Comparison of ENCODE assay signal across 10 mouse cellular contexts in the genomic region with DNA sequence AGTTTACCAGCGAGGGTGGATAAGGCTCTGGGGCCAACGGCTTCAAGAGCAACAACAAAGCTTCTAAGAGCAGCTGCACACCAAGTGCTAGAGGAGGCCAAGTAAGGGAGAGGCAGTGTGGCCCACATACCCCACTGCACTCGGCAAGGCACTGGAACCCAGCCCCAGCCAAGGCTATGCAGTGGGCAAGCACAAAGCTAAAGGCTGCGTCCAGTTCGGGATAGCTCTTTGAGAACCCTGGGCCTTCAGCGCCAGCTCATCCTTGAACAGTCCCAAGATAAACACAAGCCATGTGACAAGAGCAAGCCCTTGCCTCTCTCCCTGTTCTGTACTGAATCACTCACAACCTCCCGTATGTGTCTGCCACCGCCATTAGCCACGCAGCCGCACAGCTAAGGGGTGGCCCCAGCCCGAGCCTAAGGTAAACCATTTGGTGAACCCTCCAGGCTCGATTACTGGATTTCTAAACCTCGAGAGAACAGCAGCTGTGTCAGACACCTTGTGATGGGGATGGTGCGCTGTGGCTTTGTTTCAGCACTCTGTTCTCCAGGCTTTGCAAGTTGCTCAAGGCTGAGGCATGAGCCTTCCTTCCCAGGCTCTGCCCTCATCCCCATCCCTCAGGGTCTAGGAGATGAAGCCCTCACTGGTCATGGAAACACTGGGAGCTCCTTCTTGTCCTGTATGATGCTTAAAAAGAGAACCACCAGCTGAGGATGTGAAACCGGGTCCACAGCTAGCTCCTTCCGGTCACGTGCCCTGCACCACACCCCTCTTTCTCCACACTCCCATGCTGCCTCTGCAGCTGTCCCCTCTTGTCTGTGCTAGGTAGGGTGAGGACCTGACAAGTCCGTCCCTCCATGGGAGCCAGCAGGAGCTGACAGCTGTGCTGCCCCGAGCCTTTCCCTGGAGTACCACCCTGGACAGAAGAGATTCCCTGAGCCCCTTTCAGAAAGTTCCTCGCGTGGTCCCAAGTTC. TPM values are rescaled to one million over a fixed set of nuclear protein-coding genes. Genes with fewer than 3 reads are reported as not detected.
DNase-seq lines count a peak whose midpoint lies in the region; ATAC-seq lines count a peak whose summit lies in the region.
"Had no signal": no experiment of that assay in that cellular context is flagged by ENCODE, and none has a peak within 500 bp of the region (broad histone marks: within the 10 kb centered on the region; RNA-seq: fewer than 3 reads in every experiment).

No protein-coding gene starts in this region.

- no peak for DNase-seq in hindbrain, embryonic 10.5 days (ENCODE audit: low spot score)
- peak; percentile 70 for DNase-seq in embryonic facial prominence, embryonic 14.5 days (ENCODE audit: low spot score)
- peak; percentile 65 to 75 for DNase-seq in spleen, postnatal 4 days (ENCODE audit: low spot score in 2 of 2)
- no peak for DNase-seq in urinary bladder, adult 18-20 months (ENCODE audit: low spot score in 2 of 2)
- no peak for DNase-seq in urinary bladder, postnatal 4 days (ENCODE audit: low spot score in 2 of 2)
- no peak for DNase-seq in frontal cortex, postnatal 36 days (ENCODE audit: low spot score in 2 of 2)
- DNase-seq: cerebellum, postnatal 14 days had no signal

- H3K4me3 ChIP-seq in hindbrain, embryonic 10.5 days, result no peak overlapping the region
- no peak overlapping the region for H3K4me3 ChIP-seq in hindbrain, embryonic 16.5 days (ENCODE audit: low read length)
- no peak overlapping the region for H3K4me3 ChIP-seq in embryonic facial prominence, embryonic 14.5 days (ENCODE audit: low read depth, low read length)
- no peak overlapping the region for H3K4me3 ChIP-seq in liver, embryonic 16.5 days (ENCODE audit: low read depth, low read length)
- H3K4me3 ChIP-seq: liver, embryonic 15.5 days had no signal

- 0 out of 2 replicates have a peak, but pooled peaks cover 2% of the 10 kb centered on the region for H3K36me3 ChIP-seq in hindbrain, embryonic 10.5 days
- H3K36me3 ChIP-seq in hindbrain, embryonic 16.5 days (ENCODE audit: control insufficient read depth, insufficient read depth, low read length), result no peaks in the 10 kb centered on the region
- peaks cover 31% of the 10 kb centered on the region for H3K36me3 ChIP-seq in embryonic facial prominence, embryonic 14.5 days (ENCODE audit: control insufficient read depth, insufficient read depth, low read length)
- no peaks in the 10 kb centered on the region for H3K36me3 ChIP-seq in liver, embryonic 16.5 days (ENCODE audit: control insufficient read depth, insufficient read depth)
- H3K36me3 ChIP-seq: liver, embryonic 15.5 days had no signal

- peaks cover 40% of the 10 kb centered on the region for H3K4me1 ChIP-seq in hindbrain, embryonic 10.5 days (replicated peaks)
- no peaks in the 10 kb centered on the region for H3K4me1 ChIP-seq in hindbrain, embryonic 16.5 days (ENCODE audit: control insufficient read depth, insufficient read depth, low read depth, low read length)
- peaks cover 19% of the 10 kb centered on the region for H3K4me1 ChIP-seq in embryonic facial prominence, embryonic 14.5 days (ENCODE audit: control insufficient read depth, insufficient read depth, low read length)
- peaks cover 18% of the 10 kb centered on the region for H3K4me1 ChIP-seq in liver, embryonic 16.5 days (ENCODE audit: control insufficient read depth, low read depth, low read length)

- no peak overlapping the region for H3K9ac ChIP-seq in hindbrain, embryonic 16.5 days (ENCODE audit: low read depth, low read length)
- no peak overlapping the region for H3K9ac ChIP-seq in embryonic facial prominence, embryonic 14.5 days (ENCODE audit: low read depth, low read length)
- H3K9ac ChIP-seq in liver, embryonic 16.5 days (ENCODE audit: low read depth, low read length), result no peak overlapping the region
- H3K9ac ChIP-seq: liver, embryonic 15.5 days had no signal

- no peak for ATAC-seq in hindbrain, embryonic 16.5 days
- peak; percentile 79 for ATAC-seq in embryonic facial prominence, embryonic 14.5 days (ENCODE audit: low read depth)
- ATAC-seq in liver, embryonic 16.5 days (ENCODE audit: low read depth), result peak; percentile 2; the same call in 1 of the 2 replicates

- peak overlapping the region; percentile 31 for H3K27ac ChIP-seq in hindbrain, embryonic 10.5 days
- no peak overlapping the region for H3K27ac ChIP-seq in hindbrain, embryonic 16.5 days (ENCODE audit: low read depth, low read length)
- H3K27ac ChIP-seq in embryonic facial prominence, embryonic 14.5 days (replicated peaks; ENCODE audit: low read depth, low read length), result 0 out of 2 replicates have a peak overlapping the region, but pooled peaks have one; percentile 11
- H3K27ac ChIP-seq in liver, embryonic 16.5 days (ENCODE audit: low read length), result 0 out of 2 replicates have a peak overlapping the region, but pooled peaks have one; percentile 6
- H3K27ac ChIP-seq: liver, embryonic 15.5 days had no signal

- no peak overlapping the region for H3K4me2 ChIP-seq in hindbrain, embryonic 16.5 days (ENCODE audit: low read length)
- no peak overlapping the region for H3K4me2 ChIP-seq in embryonic facial prominence, embryonic 14.5 days (ENCODE audit: low read depth, low read length)
- no peak overlapping the region for H3K4me2 ChIP-seq in liver, embryonic 16.5 days (ENCODE audit: low read depth, low read length)
- H3K4me2 ChIP-seq: liver, embryonic 15.5 days had no signal

- 79% methylated on average over 21 of the region's 21 CpGs for WGBS in hindbrain, embryonic 10.5 days
- 84% methylated on average over 21 of the region's 21 CpGs for WGBS in hindbrain, embryonic 16.5 days
- WGBS in embryonic facial prominence, embryonic 14.5 days, result 67% methylated on average over 20 of the region's 21 CpGs
- 63% methylated on average over 21 of the region's 21 CpGs for WGBS in liver, embryonic 16.5 days (ENCODE audit: insufficient replicate concordance)

- no peaks in the 10 kb centered on the region; the same call in 1 of the 2 replicates for H3K27me3 ChIP-seq in hindbrain, embryonic 10.5 days (ENCODE audit: insufficient read depth, poor library complexity, severe bottlenecking)
- H3K27me3 ChIP-seq in hindbrain, embryonic 16.5 days (replicated peaks; ENCODE audit: control insufficient read depth, insufficient read depth, low read length), result no peaks in the 10 kb centered on the region
- H3K27me3 ChIP-seq in embryonic facial prominence, embryonic 14.5 days (replicated peaks; ENCODE audit: control insufficient read depth, insufficient read depth, low read length), result no peaks in the 10 kb centered on the region
- no peaks in the 10 kb centered on the region for H3K27me3 ChIP-seq in liver, embryonic 16.5 days (ENCODE audit: control insufficient read depth, insufficient read depth, low read depth, low read length)
- H3K27me3 ChIP-seq: liver, embryonic 15.5 days had no signal

- H3K9me3 ChIP-seq in hindbrain, embryonic 10.5 days, result no peaks in the 10 kb centered on the region
- no peaks in the 10 kb centered on the region for H3K9me3 ChIP-seq in hindbrain, embryonic 16.5 days (ENCODE audit: control insufficient read depth, low read length)
- H3K9me3 ChIP-seq in embryonic facial prominence, embryonic 14.5 days (ENCODE audit: control insufficient read depth, low read length), result no peaks in the 10 kb centered on the region
- H3K9me3 ChIP-seq in liver, embryonic 16.5 days (replicated peaks; ENCODE audit: control insufficient read depth, low read length), result no peaks in the 10 kb centered on the region
- H3K9me3 ChIP-seq: liver, embryonic 15.5 days had no signal

RNA-seq across cellular contexts. Expression of gene Zcchc24, which starts 21.6 kb away (rescaled TPM):
- 8.5 and 10.5 TPM in 2 replicates for polyA plus RNA-seq in hindbrain, embryonic 10.5 days (2016; fragmentation: Nextera tagmentation; extraction: Ambion mirVana)
- 10.1 and 17.2 TPM in 2 replicates for polyA plus RNA-seq in hindbrain, embryonic 16.5 days (2015; fragmentation: Nextera tagmentation; extraction: Ambion mirVana)
- 45.6 and 48.1 TPM in 2 replicates for polyA plus RNA-seq in embryonic facial prominence, embryonic 14.5 days (2014; fragmentation: Nextera tagmentation; extraction: Ambion mirVana)
- polyA plus RNA-seq in liver, embryonic 16.5 days (2015; fragmentation: Nextera tagmentation; extraction: Ambion mirVana), result 4.5 and 5.5 TPM in 2 replicates

RNA-seq across cellular contexts. Expression of gene Ppif, which starts 53.3 kb away (rescaled TPM):
- 47.3 and 55.7 TPM in 2 replicates for polyA plus RNA-seq in hindbrain, embryonic 10.5 days (2016; fragmentation: Nextera tagmentation; extraction: Ambion mirVana)
- 34.6 and 45.4 TPM in 2 replicates for polyA plus RNA-seq in hindbrain, embryonic 16.5 days (2015; fragmentation: Nextera tagmentation; extraction: Ambion mirVana)
- 27.3 and 28.4 TPM in 2 replicates for polyA plus RNA-seq in embryonic facial prominence, embryonic 14.5 days (2014; fragmentation: Nextera tagmentation; extraction: Ambion mirVana)
- polyA plus RNA-seq in liver, embryonic 16.5 days (2015; fragmentation: Nextera tagmentation; extraction: Ambion mirVana), result 20.5 and 26.0 TPM in 2 replicates

Comparison
In these comparisons a context has a peak if more than half of its experiments do, and no peak if none do; other contexts are left out.
1. DNase-seq: peak in embryonic facial prominence, embryonic 14.5 days (single experiment) and spleen, postnatal 4 days (2 of 2); none in hindbrain, embryonic 10.5 days (single experiment), urinary bladder, adult 18-20 months (0 of 2), urinary bladder, postnatal 4 days (0 of 2) and frontal cortex, postnatal 36 days (0 of 2).